Mouse (Mus musculus): ENCODE results near the gene Tead4.

The Tead4 gene

DNA sequence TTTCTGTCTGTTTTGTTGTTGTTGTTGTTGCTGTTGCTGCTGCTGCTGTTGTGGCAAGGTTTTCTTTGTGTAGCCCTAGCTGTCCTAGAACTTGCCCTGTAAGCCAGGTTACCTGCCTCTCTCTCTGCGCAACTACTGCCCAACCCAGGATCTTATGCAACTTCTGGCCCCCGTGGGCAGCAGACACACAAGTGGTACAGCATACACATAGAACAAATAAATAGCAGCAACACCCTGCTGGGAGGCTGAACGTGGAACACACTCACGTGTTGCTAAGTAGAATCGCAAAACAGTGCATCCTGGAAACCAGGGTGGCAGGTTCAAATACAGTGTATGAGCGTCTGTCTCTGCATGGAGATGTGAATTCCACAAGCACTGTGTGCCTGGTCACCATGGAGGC, 11.9 kb downstream of the Tead4 start:
- no peak for DNase-seq

DNA sequence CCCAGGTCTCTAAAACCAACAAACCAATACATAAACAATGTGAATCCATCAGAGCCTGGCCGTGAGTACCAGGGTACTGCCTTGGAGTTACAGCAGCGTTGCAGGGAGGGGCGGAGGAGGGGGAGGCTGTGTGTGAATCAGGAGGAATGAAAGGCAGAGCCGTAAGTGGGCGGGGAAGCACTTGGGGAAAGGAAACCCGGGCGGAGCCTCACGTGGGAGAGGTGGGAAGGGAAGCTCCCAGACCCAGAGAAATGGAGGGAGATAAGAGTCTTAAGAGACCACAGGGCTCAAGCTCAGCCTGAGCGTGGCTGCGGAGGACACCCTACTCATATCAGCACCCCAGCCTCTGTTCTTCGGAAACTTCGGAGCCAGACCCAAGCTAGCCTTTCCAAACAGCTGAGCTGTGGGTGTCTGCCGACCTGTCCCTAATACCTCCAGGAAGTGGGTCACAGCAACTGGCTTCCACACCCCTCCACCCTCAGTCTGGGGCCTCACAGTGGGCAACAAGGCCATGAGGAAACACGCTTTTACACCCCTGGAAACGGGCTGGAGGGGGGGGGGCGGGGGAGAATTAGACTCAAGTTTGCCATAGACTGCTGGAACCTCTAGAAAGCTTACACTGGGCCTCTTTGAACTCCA, 14.7 kb downstream of the Tead4 start:
- peak; percentile 81 for DNase-seq

DNA sequence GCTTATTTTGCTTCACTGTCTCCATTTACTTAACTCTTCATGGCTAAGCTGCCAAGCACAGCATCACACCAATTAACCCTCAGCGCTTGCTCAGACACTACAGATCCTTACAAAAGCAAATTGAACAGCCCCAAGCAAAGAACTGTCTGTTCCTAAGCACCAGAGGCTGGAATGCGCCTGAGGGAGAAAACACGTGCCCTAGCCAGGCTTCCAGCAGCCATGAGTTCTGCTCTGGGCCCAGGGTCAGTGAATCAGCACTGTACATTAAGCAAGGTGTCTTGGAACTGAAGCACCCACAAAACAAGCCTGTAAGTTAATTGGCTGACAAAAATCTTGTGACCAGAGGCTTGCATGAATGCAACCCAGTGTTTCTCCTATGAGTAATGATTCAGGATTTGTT, 18.5 kb downstream of the Tead4 start:
- DNase-seq, result no peak

DNA sequence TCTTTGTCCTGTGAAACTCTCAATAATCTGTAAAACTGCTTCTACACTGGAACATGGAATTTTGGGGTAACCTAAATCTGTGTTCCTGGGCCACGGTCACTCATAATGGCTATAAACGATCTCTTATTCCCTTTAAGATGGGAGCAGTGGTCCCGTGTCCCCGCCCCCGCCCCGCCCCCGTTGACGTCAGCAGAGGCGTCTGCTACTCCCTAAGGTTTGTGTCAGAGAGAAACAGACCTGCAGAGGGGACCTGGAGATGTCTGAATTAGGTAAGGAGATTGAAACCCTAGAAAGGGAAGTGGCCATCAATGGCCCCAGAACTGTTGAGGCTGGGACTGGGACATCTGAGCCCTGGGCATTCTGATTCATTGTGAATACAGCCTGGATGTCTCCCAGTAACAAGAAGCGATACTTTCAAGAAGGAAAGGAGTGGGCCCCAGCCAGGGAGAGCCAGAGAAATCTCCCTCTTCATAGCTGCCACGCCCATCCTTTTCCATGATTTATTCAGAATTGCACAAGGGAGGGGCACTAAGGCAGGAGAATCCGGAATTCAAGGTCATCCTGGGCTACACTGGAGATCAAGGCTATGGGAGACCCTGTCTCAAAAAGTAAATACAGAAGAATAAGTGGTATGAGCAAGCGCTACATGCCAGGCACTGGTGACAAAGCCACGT, 20.0 kb downstream of the Tead4 start:
- DNase-seq, result no peak

DNA sequence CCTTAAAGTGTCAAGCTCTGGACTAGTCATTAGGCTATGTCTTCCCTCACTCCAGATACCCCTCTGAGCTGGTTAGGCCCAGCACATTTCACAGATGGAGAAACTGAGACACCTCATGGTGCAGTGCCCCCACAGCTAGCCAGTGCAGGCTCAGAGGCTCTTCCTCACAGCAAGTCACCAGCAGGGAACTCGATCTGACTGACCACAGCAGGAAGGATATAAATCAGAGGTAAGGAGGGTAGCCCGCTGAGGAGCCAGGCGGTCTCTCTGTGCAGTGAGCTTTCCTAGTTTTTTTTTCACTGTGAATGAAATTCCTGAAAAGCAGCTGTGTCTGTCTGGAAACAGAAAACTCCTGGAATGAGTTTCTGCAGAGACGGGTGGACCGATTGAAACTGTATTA, 21.0 kb downstream of the Tead4 start:
- peak; percentile 26 for DNase-seq

DNA sequence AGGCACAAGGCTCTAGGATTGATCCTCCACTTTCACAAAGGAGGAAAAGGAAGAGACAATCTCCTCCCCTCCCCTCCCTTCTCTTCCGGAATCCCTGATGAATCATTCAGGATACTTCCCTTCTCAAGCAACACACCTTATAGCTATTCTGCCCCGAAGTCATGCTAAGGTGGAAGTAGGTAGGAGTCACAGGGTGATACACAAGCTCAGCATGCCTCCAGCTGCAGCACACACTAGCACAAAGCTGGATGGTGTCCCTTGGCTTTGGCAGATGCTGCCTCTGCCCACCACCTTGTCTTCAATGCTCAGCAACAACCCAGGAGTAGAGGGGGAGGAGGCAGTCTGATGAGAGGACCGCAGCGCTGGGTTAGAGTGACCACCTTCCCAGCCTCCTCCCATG, 21.5 kb downstream of the Tead4 start:
- DNase-seq, result no peak

DNA sequence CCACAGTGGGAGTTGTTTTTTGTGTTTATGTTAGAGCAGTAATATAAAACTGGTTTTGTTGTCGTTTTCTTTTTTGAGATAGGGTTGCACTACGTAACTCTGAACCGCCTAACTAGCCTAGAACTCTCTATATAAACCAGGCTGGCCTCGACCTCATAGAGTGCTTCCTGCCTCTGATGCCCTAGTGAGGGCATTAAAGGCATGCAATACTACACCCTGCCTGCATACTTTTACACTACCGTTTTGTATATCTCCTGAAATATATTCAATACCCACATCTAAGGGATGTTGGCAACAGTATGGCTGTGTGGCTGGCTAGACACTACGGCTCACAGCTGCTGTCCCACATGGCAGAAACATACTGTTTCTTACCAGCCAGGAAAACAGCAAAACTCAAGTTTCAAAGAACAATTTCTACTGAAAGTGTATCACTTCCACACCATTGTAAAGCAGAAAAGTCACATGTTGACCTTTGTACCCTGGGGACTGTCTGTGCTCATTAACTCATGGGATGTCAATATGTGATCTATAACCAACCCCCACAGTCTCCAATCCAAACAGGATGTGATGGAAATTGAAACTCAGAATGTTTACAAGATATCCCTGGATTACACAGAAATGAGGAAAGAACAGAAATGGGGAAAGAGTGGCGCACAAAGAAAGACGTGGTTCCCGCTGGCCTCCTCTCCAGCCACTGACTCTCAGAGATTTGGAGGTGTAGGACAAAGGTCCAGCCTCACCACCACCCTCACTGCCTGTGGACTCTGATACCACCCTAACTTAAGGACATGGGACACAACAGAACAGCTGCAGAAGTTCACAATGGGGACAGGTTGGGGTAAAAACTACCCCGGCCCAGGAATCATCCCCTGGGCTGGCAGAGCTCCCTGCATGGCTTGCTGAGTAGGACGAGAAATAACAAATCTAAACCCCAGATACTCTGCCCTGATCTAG, 23.2 kb downstream of the Tead4 start:
- no peak for DNase-seq

DNA sequence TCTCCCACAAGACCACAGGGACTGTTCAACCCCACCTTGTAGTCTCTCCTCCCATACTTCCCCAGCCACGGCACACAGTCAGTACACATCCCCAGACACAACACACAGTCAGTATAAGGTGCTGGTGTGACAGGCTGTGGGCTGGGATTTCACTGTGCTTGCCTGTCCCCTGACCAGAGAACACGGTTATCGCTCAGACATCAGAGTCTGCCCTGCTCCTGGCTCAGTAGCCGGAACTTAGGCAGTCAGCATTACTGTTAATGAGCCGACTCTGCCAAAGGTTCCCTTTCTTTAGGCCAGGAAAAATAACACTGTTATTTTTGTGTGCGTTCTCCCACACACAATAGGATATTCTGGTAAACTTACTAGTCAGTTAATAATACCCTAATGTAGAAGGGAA, 24.3 kb downstream of the Tead4 start:
- no peak for DNase-seq

DNA sequence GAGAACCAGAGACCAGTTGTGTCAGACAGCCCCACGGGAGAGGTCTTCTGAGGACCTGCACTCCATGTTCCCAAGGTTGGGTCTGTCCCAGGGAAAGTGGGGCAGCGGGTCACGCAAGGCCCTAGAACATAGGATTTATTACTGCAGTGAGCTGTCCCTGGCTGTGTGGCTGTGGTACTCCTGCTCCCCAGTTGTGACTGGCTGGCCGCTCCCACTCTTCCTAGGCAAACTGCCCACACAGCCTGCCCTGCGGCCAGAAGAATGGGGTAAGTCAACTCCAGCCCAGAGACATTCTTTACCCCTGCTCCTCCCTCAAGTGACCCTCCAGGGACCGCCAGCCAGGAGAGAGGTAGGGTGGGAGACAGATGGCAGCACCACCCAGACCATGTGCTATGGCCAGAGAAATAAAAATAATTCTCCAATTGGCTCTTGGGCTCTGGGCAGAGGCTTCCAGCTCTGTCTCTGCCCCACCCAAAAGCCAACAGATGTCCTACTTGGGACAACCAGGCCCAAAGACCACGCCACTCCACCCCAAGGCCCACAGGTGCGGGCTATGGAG, 25.0 kb downstream of the Tead4 start:
- peak; percentile 43 for DNase-seq

DNA sequence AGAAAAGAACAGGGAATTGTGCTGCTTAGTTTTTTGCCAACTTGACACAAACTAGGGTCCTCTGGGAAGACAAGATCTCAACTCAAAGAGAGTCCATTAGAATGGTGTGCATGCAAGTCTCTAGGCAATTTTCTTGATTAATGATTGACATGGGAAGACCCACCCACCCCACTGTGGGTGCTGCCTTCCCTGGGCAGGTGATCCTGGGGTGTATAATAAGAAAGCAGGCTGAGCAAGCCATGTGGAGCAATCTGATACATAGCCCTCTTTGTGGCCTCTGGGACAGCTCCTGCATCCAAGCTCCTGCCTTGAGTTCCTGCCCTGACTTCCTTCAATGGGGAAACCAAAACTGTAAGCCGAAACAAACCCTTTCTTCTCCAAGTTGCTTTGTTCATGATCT, 27.1 kb downstream of the Tead4 start:
- DNase-seq, result no peak

DNA sequence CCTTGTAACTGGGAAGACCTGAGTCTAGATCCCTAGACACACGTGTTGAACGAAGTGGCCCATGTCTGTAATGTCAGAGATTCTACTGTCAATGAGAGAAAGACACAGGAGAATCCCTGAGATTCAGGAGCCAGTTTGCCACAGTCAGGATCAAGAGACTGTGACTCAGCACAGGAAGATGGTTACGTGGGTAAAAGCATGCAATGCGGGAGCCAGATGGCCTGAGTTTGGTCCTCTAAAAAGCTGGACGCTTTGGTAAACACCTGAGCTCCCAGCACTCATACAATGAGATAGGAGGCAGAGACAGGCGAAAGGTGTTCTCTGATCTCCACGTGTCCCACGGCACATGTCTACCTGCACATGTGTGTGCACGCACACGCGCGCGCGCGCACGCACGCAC, 27.9 kb downstream of the Tead4 start:
- no peak for DNase-seq

DNA sequence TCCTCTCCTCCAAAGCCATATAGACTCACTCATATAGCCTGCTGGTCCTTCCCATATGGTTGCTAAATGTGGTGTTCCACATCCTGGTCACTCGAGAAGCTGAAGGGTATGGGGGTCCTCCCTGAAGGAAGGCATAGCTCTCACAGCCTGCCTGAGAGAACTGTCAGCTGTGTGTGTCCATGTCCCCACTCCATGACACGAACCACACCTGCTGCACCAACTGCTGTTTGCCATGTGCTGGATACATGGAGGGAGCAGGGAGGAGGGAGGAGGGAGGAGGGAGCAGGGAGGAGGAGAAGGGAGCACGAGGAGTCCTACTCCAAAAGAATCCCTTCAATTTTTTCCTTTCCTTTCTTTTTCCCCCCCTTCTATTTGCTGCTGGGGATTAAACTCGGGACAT, 30.8 kb downstream of the Tead4 start:
- no peak for DNase-seq

DNA sequence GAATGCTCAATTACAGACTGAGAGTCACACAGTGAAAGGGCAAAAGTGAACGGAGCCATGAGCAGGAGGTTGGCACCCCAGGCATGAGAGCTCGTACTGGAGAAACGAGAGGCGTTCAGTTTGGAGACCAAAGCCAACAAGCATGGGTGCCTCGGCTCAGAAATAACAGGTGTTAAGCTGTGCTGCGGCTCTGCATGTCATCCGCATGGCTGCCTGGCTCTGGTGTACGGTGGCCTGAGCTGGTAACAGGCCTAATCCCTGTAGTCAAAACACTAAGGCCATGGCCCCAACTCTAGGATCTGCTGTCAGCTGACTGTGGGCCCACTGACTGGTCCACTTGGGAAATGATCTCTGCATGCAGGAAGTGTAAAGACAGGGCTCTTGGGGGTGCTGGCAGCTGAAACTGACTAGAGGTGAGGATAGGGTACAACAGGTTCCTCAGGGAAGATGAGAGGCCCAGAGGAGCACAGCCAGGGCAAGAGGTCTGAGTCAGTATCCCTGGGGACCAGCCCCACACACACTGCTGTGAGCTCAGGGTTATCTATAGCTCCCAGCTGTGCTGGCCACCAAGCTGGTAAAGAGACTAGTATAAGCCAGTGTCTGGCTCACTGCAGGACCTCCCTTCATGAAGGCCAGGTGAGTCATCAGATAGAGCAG, 35.6 kb downstream of the Tead4 start:
- DNase-seq, result no peak

DNA sequence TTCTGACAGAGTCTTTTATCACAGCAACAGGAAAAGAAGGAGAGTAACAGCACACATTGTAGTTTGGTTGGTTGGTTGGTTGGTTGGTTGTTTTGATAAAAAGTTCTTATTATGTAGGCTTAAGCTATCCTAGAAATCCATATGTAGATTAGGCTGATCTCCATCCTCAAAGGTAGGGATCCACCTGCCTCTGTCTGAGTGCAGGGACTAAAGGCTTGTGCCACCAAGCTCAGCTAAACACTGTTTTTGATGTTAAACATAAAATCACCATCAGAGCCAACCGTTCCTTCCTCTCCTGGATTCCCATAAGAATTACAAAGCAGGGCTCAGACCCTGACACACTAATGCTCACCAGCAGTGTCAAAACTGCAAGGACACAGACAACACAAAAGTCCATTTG, 39.1 kb downstream of the Tead4 start:
- no peak for DNase-seq

DNA sequence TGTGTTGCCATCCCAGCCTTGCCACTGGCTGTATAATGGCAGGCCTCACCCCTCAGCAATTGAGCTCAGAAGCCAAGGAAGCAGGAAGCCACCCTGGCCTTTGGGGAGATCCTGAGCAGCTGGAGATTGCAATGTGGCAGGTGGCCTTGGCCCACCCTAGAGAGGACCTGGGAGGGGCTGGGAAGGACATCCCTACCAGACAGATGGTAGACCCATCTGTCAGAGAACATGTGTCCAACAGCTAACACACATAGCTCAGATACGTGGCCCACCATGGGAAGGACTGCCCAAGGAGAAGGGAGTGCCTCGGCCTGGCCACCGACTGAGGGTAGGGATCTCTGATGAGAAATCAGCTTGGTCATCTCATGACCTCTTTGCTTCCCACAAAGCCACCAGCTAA, 41.4 kb downstream of the Tead4 start:
- DNase-seq, result no peak

DNA sequence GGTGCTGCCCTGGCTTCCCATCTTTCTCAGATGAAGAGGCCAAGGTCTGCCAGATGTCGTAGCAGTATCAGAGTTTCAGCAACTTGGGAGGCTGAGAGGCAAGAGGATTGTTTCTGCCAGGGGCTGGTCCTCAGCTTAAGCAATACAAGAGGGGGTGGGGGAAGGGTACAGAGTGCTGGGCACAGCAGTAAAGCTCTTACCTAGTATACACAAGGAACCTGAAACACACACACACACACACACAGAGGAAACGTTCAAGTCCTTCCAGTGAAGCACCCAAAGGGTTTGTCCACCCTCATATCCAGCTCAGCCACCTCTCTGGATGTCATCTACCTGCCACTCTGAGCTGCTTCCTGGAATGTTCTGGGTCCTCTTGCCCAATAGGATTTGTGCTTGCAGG, 44.7 kb downstream of the Tead4 start:
- DNase-seq, result no peak

DNA sequence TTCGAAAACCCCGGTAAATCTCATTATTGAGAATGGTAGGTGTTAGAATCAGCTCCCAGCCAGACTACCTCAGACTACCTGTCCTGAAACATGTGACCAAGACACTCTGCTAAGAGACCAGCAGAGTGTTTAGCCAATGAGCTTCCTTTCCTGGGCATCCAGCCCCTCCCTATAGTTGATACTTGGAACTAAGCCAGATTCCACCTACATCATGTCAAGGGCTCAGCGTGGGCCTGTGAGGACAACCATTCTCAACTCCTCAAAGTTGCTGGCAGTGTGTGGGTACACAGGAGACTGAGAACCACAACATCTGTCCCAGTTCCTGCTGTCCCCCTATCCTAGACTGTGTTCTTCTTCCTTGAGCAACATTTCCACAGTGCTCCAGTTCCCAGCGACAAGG, 45.3 kb downstream of the Tead4 start:
- no peak for DNase-seq

DNA sequence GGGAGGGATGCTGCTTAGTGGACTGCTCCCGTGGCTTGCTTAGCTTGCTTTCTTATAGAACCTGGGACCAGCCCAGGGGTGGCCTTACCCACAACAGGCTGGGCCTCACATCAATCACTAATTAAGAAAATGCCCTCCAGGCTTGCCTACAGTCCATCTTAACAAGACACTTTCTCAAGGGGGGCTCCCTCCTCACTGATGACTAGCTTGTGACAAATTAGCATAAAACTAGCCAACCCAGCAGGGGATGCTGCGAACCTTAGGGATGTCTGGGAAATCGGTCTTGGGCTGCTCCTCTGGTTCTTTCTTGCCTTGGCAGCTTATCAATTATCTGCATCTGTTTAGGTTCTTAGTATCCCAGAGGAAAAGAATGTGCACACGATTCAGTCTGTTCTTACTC, 46.1 kb downstream of the Tead4 start:
- DNase-seq, result no peak

DNA sequence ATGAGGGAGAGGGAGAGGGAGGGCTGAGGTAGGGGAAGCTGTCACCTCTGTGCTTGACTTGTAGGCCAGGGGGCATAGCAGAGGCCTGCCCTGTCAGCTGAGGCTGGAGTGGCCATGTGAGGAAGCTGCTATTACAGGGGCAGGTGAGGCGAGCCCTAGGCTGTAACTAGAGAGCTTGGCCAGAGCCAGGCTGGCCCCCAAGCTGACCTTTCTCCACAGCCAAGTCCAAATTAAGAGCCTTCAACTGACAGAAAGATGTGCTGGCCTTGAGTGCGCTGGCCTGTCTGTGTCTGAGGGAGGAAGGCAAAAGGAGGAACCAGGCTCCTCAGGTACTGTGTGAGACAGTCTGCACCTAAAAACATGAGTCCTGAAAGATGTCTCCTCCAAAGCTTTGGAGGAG, 47.5 kb downstream of the Tead4 start:
- no peak for DNase-seq

DNA sequence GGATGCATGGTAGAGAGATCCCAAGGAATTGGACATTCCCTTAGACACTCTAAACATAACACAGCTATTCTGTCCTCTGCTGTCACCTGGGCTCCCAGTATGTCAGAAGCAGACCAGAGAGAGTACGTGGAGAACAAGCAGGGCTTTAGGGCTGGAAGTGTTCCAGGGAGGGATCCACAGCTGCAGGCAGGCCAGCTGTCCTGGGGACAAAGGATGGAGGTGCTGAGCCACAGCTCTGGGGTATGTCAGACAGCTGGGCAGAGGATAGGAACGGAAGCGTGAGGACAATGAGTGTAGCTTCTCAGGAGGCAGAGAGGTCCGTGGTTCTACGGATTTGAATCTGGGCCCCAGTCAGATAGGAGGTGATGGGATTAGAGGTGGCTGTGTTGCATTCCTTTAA, 50.0 kb downstream of the Tead4 start:
- DNase-seq, result no peak

DNA sequence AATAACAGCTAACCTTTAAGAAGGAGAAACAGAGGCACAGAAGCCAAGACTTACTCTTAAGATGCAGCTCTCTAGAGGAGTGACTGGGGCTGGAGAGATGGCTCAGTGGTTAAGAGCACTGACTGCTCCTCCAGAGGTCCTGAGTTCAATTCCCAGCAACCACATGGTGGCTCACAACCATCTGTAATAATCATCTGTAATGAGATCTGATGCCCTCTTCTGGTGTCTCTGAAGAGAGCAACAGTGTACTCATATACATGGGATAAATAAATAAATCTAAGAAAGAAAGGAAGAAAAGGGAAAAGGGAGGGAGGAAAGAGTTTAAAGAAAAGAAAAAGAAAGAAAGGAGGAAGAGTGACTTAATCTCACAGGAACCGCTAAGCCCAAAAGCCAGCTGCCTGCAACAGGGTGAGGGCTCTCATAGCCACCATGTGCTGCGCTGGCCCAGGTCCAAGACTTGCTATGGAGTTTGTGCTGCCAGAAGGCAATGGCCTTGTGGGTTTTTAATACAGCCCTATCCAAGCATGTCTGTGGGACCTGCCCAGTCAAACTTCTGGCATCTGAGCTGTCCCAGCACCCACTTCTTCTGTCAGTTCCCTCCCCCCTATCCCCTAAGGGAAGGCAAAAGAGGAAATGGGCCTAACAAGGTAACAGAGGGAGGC, 63.4 kb downstream of the Tead4 start:
- peak; percentile 70 for DNase-seq

DNA sequence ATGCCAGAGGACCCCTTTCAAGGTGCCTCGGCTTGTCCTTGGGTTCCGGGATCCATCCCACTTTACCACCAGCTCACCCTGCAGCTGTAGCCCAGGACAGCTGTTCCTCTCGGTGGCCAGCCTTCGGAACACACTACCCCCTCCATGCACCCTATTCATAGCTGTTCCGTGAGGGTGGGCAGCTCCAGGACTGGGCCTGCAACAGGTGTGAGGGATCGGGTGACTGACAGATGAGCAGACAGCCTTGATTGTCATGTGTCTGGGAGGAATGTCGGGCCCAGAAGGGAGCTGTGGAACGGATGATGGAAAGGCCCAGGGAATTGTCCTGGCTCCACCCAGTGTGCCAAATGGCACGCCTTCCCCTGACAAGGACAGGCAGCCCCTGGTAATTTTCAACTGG, 64.0 kb downstream of the Tead4 start:
- DNase-seq, result no peak

DNA sequence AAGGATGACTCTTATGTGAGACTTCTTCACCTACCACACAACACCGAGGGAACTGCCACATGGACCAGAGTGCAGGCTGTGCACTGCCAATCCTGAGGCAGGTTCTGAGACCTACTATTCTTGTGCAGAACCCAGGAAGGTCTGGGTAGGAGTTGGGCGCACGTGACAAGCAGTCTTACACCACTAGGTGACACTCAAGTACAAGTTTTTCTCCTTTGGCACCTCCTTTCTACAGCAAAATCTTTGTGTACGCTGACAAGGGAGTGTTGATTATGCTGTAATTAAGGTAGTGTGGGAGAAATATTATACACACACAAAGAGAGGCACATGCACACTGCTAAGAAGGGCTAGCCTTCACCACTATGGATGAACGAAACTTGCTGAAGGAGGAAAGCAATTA, 66.4 kb downstream of the Tead4 start:
- DNase-seq, result peak; percentile 51

Data from kidney, postnatal 10 days (tissue).